Mouse (Mus musculus) heart, adult 11 months (tissue): ENCODE measurements around the gene Meis1.

ENCODE experiments used
- DNase-seq: peaks from one replicate; pipeline ENCODE4 v3.0.0; 2022

Meis1 gene

DNA sequence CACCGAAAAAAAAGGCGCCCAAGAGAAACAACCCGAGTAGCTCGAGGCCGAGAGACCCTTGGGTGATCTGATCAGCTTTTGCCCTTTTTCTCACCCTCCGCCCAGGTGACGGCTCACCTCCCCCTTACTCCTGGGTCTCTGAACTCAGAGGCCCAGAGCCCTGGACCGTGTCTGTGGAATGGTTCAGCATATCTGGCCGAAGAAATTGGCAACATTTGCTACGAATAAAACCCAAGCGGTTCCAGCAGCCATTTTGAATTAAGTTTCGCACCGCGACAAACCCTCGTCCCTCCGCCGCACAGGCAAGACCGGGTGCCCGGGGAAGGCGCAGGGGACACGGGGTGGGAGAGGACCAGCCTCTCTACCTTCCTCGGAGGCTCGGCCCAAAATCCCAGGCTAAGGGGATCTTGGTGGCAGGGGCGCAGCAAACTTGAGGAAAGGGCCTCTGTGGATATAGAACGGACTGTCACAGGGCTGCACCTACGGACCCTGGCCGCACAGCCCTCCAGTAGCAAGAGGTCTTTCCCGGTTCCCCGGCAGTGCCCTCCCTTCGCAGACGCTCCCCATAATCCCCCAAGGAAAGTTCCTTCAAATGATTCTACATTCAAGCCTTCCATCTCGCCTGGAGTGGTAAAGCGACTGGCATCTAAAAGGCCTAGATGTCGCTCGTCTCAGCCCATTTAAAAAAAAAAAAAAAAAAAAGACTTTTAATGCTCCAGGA lies 4.2 kb downstream of the Meis1 start:
- DNase-seq: peak; percentile 89

DNA sequence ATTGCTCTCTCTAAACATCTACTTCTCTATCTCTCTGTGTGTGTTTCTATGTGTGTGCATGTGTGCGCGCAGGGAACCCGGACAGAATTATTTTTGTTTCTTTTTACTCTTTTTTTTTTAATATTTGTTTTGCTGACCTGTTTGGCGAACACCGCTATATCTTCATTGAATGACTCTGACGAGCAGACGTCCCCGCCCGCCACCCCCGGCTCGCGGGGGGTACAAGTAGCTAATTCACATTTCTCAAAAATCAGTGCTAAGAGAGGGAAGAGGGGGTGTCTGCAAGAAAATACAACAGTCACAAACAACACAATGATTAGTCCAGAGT lies 4.7 kb downstream of the Meis1 start:
- DNase-seq: no peak

- DNase-seq: peak; percentile 92
Observed at GRCm38 (mm10) chr11:19013141-19014112, 5.4 kb downstream of the Meis1 start.

GRCm38 (mm10) chr11:19012463-19013115 lies 6.2 kb downstream of the Meis1 start:
- peak; percentile 39 for DNase-seq

- peak; percentile 89 for DNase-seq
Observed at GRCm38 (mm10) chr11:19012001-19012400, 6.8 kb downstream of the Meis1 start.

DNA sequence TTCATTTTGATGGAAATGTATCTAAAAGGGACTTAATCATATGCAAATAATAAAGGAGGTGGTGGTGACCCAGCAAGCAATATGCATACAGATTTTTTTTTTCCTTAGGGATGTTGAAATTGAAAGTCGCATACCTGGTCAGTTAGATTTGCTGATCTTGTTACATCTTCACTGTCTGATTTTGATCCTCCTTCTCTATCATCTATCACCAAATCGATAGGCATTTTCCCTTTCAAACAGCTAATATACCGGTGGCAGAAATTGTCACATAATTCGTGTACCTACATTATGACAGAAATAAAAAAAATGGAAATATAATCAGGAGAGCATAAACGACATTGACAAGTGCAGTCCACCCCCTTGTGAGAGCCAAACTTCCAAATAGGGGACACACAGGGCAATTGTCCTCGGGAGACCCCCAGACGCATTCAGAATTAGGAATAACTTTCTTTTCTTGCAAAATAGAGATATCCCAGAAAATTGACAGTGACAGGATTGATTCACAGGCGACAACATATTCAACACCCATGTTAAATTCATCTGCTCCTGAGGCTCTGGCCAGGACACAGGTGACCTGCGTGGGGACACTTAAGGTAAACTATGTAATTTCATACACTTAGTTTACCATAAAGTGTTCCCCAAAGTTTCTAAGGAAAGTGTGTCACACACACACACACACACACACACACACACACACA lies 7.5 kb downstream of the Meis1 start:
- peak; percentile 79 for DNase-seq

GRCm38 (mm10) chr11:19010396-19010811 lies 8.4 kb downstream of the Meis1 start:
- DNase-seq: peak; percentile 94

DNA sequence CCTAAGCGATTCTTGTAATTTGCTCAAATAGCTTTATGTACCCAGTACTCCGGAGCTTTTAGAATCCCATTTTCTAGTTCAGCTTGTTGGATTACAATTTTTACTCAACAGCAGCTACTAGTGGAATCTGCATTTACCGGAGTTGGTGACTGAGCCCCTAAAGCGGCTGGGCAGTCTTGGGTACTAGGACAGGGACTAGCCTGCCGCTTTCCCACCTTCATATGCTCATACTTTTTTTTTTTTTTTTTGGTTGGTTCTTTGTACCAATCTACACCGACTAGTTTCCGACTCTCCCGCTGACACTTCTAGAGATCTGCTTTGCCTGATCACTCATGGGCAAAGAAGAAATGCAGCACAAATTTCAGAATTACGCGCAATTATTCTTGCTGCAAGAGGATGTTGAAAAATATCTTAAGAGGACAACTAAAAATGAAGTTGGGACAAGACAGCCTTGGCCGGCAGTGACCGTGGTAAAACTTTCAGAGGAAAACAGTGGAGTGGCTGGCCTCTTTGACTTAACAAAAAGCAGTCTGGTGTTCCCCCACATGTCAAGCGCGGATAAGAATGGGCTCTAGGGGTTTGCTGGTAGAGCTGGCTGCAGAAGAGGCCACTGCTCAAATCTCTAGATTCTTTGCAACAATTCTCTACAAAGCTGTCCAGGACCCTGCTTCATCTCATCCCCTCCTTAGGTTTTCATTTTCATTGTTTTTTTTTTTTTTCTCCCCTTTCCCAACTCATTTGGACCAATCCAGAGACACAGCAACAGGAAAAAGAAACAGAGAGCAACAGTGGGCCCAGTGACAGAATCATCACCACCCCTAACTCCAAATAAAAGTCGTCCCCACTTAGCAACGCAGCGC lies 9.0 kb downstream of the Meis1 start:
- peak; percentile 93 for DNase-seq

DNA sequence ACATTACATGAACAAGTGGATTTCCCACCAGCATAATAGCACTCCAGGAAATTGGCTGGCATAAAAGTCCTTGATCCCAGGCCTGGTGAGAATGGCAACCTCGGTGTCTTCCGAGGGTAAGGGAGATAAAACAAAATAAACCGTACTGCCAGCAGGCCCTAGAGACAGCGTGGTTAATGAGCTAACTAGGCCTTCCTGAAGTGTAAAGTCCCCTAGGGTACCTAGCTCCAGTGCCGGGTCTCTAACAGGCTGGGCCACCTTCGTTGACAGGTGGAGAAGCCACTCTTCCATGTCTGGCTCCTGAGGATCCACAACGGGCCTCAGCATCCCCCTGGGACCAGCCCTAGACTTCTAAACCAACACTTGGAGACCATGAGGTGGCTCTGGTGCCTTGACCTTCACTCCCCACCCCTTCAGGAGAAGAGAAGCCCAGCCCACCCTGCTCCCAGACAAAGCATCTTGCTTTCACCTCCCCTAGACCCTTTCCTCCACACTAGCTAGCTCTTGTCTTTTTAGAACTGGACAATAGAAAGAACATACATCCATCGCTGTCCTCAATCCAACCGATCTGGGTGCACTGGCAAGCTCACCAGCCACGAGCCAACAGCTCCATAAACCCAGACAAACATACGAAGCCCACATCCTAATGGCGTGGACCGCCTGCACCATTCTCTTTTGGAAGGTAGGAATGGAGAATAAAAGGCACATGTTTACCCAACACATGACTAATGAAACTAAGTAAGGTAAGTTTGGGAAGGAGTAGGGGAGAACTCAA lies 10.0 kb downstream of the Meis1 start:
- peak; percentile 88 for DNase-seq

DNA sequence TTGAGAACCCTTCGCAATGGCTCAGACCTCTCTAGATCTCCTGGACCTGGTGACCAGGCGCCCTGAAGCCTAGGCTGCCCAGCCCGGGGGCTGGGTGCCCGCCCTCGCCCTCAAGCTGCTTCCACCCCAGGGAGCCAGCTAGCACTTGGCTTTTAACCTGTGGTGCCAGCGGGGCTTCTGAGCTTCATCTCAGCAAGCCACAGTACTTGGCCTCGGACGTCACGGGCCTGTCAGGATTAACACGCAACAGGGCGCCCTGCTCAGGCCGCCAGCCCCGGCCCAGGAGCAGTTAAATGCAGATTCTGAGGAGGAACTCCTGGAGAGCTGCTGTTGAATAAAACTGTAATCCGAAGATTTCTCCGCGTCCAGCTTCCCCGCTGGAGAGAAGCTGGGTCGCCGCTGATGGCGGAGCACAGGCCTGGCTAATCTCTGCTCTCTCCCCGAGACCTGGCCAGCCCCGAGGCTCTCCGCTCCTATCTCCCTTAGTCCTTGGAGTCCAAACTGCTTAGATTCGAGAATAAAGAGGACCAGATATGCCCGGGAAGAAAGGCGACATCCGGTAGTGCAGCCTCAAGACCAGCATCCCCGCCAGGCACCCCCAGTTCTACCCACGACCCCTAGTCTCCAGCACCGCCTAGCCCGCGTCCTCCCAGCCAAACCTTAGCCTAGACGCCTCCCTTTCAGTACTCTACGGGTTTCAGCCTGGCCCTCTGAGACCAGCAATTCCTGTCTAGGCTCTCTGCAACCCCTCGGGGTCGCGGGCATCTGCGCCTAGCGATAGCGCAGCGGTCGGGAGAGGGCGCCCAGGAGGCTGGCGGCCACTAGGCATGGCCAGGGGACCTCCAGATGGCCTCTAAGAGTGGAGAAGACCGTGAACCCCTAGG lies 11.0 kb downstream of the Meis1 start:
- DNase-seq: peak; percentile 96

DNA sequence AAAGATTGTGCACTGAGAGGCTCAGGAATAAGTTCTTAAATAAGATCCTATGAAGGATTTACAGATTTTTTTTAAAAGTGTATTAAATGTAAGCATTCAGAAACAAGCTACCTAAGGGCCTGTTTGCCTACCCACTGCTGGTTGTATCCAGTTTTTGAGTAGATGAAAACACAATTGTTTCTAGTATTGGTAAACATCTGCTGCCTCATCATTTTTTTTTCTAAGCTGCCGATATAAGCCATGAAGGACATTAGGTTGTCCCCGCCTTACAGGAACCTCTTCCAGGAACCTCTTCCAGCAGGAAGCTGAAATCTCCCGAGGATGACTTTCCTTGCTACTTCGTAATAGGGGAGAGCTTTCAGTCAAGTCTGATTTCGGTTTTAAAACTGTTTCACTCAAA lies 11.7 kb downstream of the Meis1 start:
- DNase-seq: no peak

DNA sequence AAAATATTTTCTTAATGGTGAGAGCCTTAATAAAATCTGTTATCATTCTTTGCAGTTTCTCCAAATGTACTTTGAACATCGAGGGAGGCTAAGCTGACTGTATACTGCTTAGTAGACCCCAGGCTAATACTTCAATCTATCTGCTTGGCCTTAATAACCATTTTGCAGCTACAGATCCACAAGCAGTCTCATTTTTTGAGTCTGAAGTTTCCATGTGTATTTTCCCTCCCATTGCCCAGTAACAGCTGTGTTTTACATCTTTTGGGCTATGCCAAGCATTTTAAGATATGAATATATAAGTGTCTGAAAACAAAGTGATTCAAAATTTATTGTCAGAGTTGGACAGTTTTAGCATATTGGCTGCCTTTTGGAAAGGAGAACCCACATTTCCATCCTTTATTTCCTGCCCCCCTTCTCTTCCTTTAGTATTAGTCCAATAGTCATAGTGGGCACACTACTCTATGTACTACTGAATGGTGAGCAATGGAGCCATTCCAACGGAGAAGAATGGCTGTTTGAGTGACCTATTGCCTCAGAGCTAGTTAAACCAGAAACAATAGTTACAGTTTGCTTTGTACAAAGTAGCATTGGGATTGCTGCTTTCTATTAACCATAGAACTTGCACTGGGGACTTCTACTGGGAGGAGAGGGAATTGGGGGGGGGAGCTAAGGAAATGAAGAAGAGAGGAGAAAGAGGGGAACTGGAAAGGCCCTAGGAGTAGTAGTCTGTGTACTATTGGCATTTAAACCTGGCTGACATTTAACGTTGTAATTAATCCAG lies 12.7 kb downstream of the Meis1 start:
- peak; percentile 58 for DNase-seq

DNA sequence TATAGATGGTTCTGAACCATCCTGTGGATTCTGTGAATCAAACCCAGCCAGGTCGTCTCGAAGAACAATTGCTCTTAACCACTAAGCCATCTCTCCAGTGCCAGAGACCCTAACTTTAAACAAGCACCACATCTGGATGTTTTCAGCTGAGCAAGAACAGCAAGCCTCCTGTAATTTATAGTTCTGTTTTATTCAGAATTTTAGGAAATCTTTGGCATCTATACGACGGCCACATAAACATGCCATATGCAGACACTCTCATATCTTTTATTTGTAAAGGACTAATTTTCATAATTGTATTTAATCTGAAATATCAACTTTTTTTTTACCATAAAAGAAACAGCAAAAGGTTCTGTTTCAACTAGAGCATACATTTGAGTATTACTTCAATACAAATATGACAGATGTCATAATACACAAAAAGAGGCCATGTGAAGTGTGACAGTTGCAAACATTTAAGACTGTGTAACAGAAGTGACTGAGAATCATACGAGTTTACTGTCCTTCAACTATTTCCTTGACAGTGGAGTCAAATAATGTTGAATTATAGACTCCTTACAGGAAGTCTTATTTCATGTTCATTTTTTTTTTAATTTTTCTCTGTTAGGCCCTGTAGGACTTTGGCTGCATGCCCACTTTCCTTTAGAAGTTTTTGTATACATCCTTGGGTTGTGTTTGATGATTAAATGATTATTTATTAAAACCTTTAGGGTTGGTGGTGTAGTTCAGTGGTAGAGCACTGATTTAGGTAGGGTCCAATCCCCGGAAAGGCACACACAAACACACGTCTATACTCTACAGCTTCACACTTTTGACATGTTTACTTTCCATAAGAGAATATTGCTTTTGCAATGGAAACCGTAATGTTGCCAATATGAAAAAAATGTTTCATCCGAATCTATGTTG lies 13.5 kb downstream of the Meis1 start:
- peak; percentile 42 for DNase-seq

DNA sequence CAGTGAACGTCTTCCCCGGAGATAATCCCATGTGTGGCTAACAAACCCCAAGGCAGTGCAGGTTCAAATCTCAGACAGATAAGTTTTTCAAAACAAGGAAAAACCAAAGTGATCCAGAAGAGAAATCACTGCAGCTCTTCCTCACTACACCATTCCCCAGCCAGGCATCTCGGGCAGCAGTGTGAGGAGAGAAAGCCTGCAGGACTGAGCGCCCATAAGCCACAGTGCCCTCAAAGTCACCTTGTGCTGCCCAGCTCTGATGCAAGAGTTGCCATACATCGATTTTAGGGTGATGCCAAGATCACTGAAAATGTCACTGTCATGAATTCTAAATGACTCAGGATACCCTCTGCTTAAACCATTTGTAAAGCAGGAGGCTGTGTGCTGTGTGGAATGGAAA lies 15.7 kb downstream of the Meis1 start:
- peak; percentile 79 for DNase-seq

DNA sequence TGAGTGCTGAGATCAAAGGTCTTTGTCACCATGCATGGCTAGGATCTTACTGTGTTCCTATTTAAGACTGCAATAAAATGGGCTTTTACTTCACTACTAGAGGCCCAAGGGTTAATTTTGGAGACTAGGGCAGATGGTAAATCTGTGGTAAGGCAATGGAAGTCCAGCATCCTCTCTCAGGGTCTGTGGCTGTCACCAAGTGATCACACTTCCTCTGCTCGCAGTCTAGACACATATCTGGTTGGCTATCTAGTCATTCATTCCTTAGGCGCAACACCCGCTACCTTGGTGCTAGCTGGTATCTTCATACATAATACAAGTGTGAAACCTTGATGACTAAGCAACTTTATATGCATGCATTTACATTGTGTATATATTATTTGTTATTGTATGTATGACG lies 22.0 kb downstream of the Meis1 start:
- DNase-seq: peak; percentile 46

DNA sequence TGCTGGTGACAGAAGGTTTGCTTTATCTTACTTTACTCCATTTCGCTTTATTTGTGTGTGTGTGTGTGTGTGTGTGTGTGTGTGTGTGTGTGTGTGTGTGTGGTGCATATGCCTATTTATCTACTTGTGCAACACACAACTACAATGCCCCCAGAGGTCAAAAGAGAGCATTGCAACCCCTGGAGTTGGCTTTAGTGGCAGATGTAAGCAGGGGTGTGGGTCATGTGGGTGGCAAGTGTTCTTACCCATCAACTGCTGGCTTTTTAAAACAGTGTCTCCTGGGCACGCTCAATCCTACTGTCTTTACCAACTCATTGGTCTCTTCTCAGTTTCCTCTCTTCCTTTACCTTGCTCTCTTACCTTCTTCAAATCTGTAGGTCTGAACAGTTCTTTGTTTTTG lies 22.5 kb downstream of the Meis1 start:
- DNase-seq: peak; percentile 66

- no peak for DNase-seq
Observed at GRCm38 (mm10) chr11:18992796-18993195, 26.0 kb downstream of the Meis1 start.

DNA sequence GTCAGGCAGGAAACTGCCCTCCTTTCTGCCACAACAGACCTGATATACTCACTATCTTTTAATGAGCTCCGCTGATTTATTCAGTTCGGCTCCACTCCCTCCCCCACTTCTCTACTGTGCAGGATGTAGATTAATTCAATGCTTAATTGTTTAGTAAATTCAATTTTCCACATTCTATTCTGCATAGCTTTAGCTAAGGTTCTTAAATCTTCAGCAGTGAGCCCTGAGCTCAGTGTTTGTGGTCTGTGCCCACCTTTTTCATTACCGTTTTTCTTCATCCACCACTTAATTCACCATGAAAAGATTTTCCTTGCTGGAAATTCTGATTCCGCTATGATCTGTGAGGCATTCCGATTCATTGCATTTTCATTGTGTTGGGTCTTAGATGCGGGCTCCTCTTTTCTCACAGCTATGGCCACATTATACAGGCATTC lies 28.5 kb downstream of the Meis1 start:
- DNase-seq: no peak
